Mouse (Mus musculus) left cerebral cortex, postnatal 4 days (tissue): ENCODE measurements around the gene Dgki. TPM values are rescaled to one million over a fixed set of nuclear protein-coding genes. Genes with fewer than 3 reads are reported as not detected.

Experiments
- DNase-seq: peaks from one replicate; pipeline ENCODE4 v3.0.0-alpha.2; 2022
- intact Hi-C: fragments of 180-260 bp; cut with DNase I; formaldehyde crosslinking; loops from one replicate; pipeline ENCODE4 v1.15.1; 2025
- total RNA-seq, 2 experiments: library from RNA; stranded (reverse); gene quantifications; 2 replicates each; pipeline ENCODE4 v1.2.3; 2021

Gene Dgki
- total RNA-seq, 2 experiments from 2014 or later: 49.4 to 53.8 TPM

GRCm38 (mm10) chr6:37297744-37298482, 2.1 kb downstream of the Dgki start:
- intact Hi-C loops: no loop called here
- DNase-seq: no peak

GRCm38 (mm10) chr6:37292068-37292467, 7.9 kb downstream of the Dgki start:
- intact Hi-C loops: no loop called here
- DNase-seq: no peak

- intact Hi-C loops: no loop called here
- no peak for DNase-seq
Observed at GRCm38 (mm10) chr6:37291171-37291570, 8.8 kb downstream of the Dgki start.

- intact Hi-C loops: no loop called here
- no peak for DNase-seq
Observed at GRCm38 (mm10) chr6:37290691-37291090, 9.3 kb downstream of the Dgki start.

- intact Hi-C loops: no loop called here
- DNase-seq: no peak
Observed at GRCm38 (mm10) chr6:37286134-37286533, 13.8 kb downstream of the Dgki start.

GRCm38 (mm10) chr6:37284879-37285278, 15.1 kb downstream of the Dgki start:
- intact Hi-C loops: no loop called here

GRCm38 (mm10) chr6:37283336-37283735, 16.6 kb downstream of the Dgki start:
- DNase-seq: no peak

More at GRCm38 (mm10) chr6:37284879-37285278, 15.1 kb downstream of the Dgki start:
- no peak for DNase-seq

GRCm38 (mm10) chr6:37282659-37283058, 17.3 kb downstream of the Dgki start:
- no peak for DNase-seq
- intact Hi-C loops: no loop called here

More at GRCm38 (mm10) chr6:37283336-37283735, 16.6 kb downstream of the Dgki start:
- intact Hi-C loops: no loop called here

GRCm38 (mm10) chr6:37276834-37277715, 22.9 kb downstream of the Dgki start:
- intact Hi-C loops: no loop called here
- peak; percentile 36 for DNase-seq

- intact Hi-C loops: no loop called here
- DNase-seq: no peak
Observed at GRCm38 (mm10) chr6:37276181-37276580, 23.8 kb downstream of the Dgki start.

GRCm38 (mm10) chr6:37270905-37271591, 28.9 kb downstream of the Dgki start:
- DNase-seq: no peak
- intact Hi-C loops: no loop called here

GRCm38 (mm10) chr6:37268589-37268988, 31.4 kb downstream of the Dgki start:
- no peak for DNase-seq
- intact Hi-C loops: no loop called here

- intact Hi-C loops: no loop called here
- no peak for DNase-seq
Observed at GRCm38 (mm10) chr6:37267952-37268351, 32.0 kb downstream of the Dgki start.

GRCm38 (mm10) chr6:37262486-37262885, 37.5 kb downstream of the Dgki start:
- no peak for DNase-seq
- intact Hi-C loops: no loop called here

GRCm38 (mm10) chr6:37261236-37261852, 38.6 kb downstream of the Dgki start:
- no peak for DNase-seq
- intact Hi-C loops: no loop called here

GRCm38 (mm10) chr6:37258662-37259061, 41.3 kb downstream of the Dgki start:
- intact Hi-C loops: no loop called here

GRCm38 (mm10) chr6:37254144-37254543, 45.8 kb downstream of the Dgki start:
- intact Hi-C loops: no loop called here
- DNase-seq: peak; percentile 25

More at GRCm38 (mm10) chr6:37258662-37259061, 41.3 kb downstream of the Dgki start:
- no peak for DNase-seq

- intact Hi-C loops: no loop called here
- DNase-seq: no peak
Observed at GRCm38 (mm10) chr6:37252536-37252935, 47.4 kb downstream of the Dgki start.

- DNase-seq: no peak
- intact Hi-C loops: no loop called here
Observed at GRCm38 (mm10) chr6:37250671-37251070, 49.3 kb downstream of the Dgki start.

- no peak for DNase-seq
- intact Hi-C loops: no loop called here
Observed at GRCm38 (mm10) chr6:37245757-37246156, 54.2 kb downstream of the Dgki start.

GRCm38 (mm10) chr6:37244074-37244473, 55.9 kb downstream of the Dgki start:
- intact Hi-C loops: no loop called here
- DNase-seq: no peak
